Mouse (Mus musculus) monocyte, adult 5-6 weeks (primary cell): ENCODE results near the gene Agr2. TPM values are rescaled to one million over a fixed set of nuclear protein-coding genes. Genes with fewer than 3 reads are reported as not detected.

Experiments used
- ATAC-seq: fragments of 153-309, 156-312 bp; replicated peaks from 2 replicates; pipeline ENCODE4 v1.8.0; 2017; ENCODE audit warnings: mild to moderate bottlenecking; ENCODE audit not compliant: low TSS enrichment, insufficient number of reproducible peaks, severe bottlenecking, poor library complexity, low FRiP score
- total RNA-seq: library from RNA; stranded (forward); fragments of 200-1000, 200-491, 200-594 nt; gene quantifications from 3 replicates; pipeline ENCODE4 v1.2.3, GENCODE M21; 2017

Gene Agr2
- total RNA-seq, 1 experiment from 2014 or later, result not detected

GRCm38 (mm10) chr12:36047593-36047992, 54.9 kb downstream of the Agr2 start:
- no peak for ATAC-seq

DNA sequence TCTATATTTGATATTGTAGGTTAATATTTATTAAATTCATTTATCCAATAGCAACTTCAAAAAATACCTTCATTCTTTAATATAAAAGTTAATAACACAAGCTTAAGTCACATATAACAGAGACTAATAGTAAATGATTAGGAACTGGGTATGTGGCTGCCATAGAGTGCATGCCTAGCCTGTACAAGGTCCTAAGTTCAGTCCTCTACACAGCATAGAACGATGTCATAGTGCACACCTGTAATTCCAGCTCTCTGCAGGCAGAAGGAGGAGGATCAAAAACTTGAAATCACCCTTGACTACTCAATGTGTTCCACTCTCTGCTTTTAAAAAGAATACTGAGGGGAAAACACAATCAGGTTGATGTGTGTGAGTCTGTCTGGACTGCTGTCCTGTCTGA, 57.6 kb downstream of the Agr2 start:
- no peak for ATAC-seq

Other genes starting within 250 kb of the Agr2 start
- not detected in 3 replicates for gene Agr3, start 67.3 kb upstream of the Agr2 start, total RNA-seq
- gene Tspan13, start 49.6 kb downstream of the Agr2 start, total RNA-seq, result 116 to 146 TPM (median 118 TPM) in 3 replicates
- gene Ankmy2, start 164.2 kb downstream of the Agr2 start, total RNA-seq, result 21.5 to 27.7 TPM (median 27.3 TPM) in 3 replicates
- 22.1 to 32.7 TPM (median 24.8 TPM) in 3 replicates for gene Bzw2, start 165.2 kb downstream of the Agr2 start, total RNA-seq